Mouse (Mus musculus) large intestine, adult 2 months (tissue): Measurements from ENCODE around the gene Sptlc2. TPM values are rescaled to one million over a fixed set of nuclear protein-coding genes. Genes with fewer than 3 reads are reported as not detected.

Experiments used
- DNase-seq: peaks from one replicate; pipeline ENCODE4 v3.0.0-alpha.2; 2012; ENCODE audit warnings: low read depth, low spot score
- WGBS: fragments of 180-500 bp; shearing (Covaris S2); methylation state at CpG from one replicate; pipeline ENCODE4 v1.1.7; 2018; 5-methylcytosine and 5-hydroxymethylcytosine counted together
- polyA plus RNA-seq: library from polyadenylated mRNA; depleted of rRNA; stranded (reverse); fragments of >200 nt; gene quantifications from 2 replicates; pipeline ENCODE4 v1.2.3, GENCODE M21; 2012; rRNA removed

The Sptlc2 gene
- 39.2 and 49.1 TPM in 2 replicates for polyA plus RNA-seq

GRCm38 (mm10) chr12:87388122-87388774 is at the start of gene Sptlc2:
Gene Sptlc2 (minus strand): TSS chr12:87388355.
- DNase-seq: peak; percentile 99
- under 1% methylated on average over 45 of the region's 45 CpGs for WGBS

GRCm38 (mm10) chr12:87428885-87429284 is 40.7 kb upstream of the Sptlc2 start:
- DNase-seq: no peak
- WGBS: 64% methylated on average over 8 of the region's 8 CpGs

GRCm38 (mm10) chr12:87428295-87428694 is 40.1 kb upstream of the Sptlc2 start:
- 79% methylated on average over 2 of the region's 2 CpGs for WGBS
- no peak for DNase-seq

GRCm38 (mm10) chr12:87426354-87427031 is 38.3 kb upstream of the Sptlc2 start:
- DNase-seq: no peak
- 88% methylated on average over 5 of the region's 5 CpGs for WGBS

- 64% methylated on average over 3 of the region's 3 CpGs for WGBS
- DNase-seq: no peak
Observed at GRCm38 (mm10) chr12:87424516-87424915, 36.4 kb upstream of the Sptlc2 start.

- DNase-seq: no peak
- 39% methylated on average over 1 of the region's 1 CpGs for WGBS
Observed at GRCm38 (mm10) chr12:87423700-87424099, 35.5 kb upstream of the Sptlc2 start.

GRCm38 (mm10) chr12:87421708-87422507 is 33.8 kb upstream of the Sptlc2 start:
- WGBS: 51% methylated on average over 5 of the region's 5 CpGs
- DNase-seq: no peak

GRCm38 (mm10) chr12:87419974-87420485 is 31.9 kb upstream of the Sptlc2 start:
- DNase-seq: no peak
- WGBS: 41% methylated on average over 12 of the region's 12 CpGs

- no peak for DNase-seq
- 79% methylated on average over 5 of the region's 5 CpGs for WGBS
Observed at GRCm38 (mm10) chr12:87418921-87419320, 30.8 kb upstream of the Sptlc2 start.

- 18% methylated on average over 7 of the region's 7 CpGs for WGBS
- no peak for DNase-seq
Observed at GRCm38 (mm10) chr12:87416690-87417089, 28.5 kb upstream of the Sptlc2 start.

GRCm38 (mm10) chr12:87415358-87415757 is 27.2 kb upstream of the Sptlc2 start:
- DNase-seq: no peak
- WGBS: 74% methylated on average over 4 of the region's 4 CpGs

- 21% methylated on average over 4 of the region's 4 CpGs for WGBS
- DNase-seq: no peak
Observed at GRCm38 (mm10) chr12:87413179-87413790, 25.1 kb upstream of the Sptlc2 start.

- WGBS: 10% methylated on average over 7 of the region's 7 CpGs
- DNase-seq: no peak
Observed at GRCm38 (mm10) chr12:87410999-87411398, 22.8 kb upstream of the Sptlc2 start.

- DNase-seq: peak; percentile 78
Observed at GRCm38 (mm10) chr12:87409123-87409522, 21.0 kb upstream of the Sptlc2 start.

GRCm38 (mm10) chr12:87407869-87408605 is 19.9 kb upstream of the Sptlc2 start:
- WGBS: 12% methylated on average over 21 of the region's 21 CpGs
- DNase-seq: peak; percentile 70

More at GRCm38 (mm10) chr12:87409123-87409522, 21.0 kb upstream of the Sptlc2 start:
- 38% methylated on average over 4 of the region's 4 CpGs for WGBS

- WGBS: 27% methylated on average over 3 of the region's 3 CpGs
Observed at GRCm38 (mm10) chr12:87405721-87406120, 17.6 kb upstream of the Sptlc2 start.

GRCm38 (mm10) chr12:87405165-87405564 is 17.0 kb upstream of the Sptlc2 start:
- WGBS: 37% methylated on average over 4 of the region's 4 CpGs
- peak; percentile 85 for DNase-seq

More at GRCm38 (mm10) chr12:87405721-87406120, 17.6 kb upstream of the Sptlc2 start:
- no peak for DNase-seq

GRCm38 (mm10) chr12:87401883-87402282 is 13.7 kb upstream of the Sptlc2 start:
- 67% methylated on average over 6 of the region's 6 CpGs for WGBS
- DNase-seq: no peak
